22 mouse cellular contexts compared by ENCODE assay signal in the genomic region with DNA sequence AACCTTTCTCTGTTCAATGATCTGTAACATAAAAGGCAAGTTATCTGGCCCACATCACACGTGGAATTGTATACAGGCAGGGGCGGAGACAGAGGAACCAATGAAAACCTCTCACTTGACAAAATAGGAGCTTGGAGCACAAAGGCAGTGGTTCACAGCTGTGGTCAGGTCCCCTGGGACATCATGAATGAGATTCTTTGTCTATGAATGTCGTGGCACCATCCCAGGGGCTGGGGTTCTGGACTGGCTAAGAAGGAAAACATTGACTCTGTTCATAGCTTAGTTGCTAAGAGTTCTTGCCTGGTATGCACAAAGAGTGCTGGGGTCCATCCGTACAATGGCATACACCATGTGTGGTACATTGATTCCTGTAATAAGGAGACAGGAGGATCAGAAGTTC. TPM values are rescaled to one million over a fixed set of nuclear protein-coding genes. Genes with fewer than 3 reads are reported as not detected.
DNase-seq lines count a peak whose midpoint lies in the region; ATAC-seq and TF ChIP-seq lines count a peak whose summit lies in the region.
"Had no signal": no experiment of that assay in that cellular context is flagged by ENCODE, and none has a peak within 500 bp of the region (broad histone marks: within the 10 kb centered on the region; RNA-seq: fewer than 3 reads in every experiment).

No protein-coding gene starts in this region.

- no peak for ATAC-seq in midbrain, postnatal 0 days (ENCODE audit: low FRiP score)
- no peak for ATAC-seq in midbrain, embryonic 13.5 days
- ATAC-seq: forebrain, embryonic 13.5 days; intestine, postnatal 0 days; lung, postnatal 0 days had no signal

- no peak overlapping the region for H3K9ac ChIP-seq in midbrain, postnatal 0 days (replicated peaks; ENCODE audit: low read length, poor library complexity, severe bottlenecking)
- no peak overlapping the region for H3K9ac ChIP-seq in midbrain, embryonic 13.5 days (replicated peaks)
- H3K9ac ChIP-seq: embryonic facial prominence, embryonic 13.5 days; forebrain, embryonic 13.5 days; kidney, embryonic 15.5 days; midbrain, embryonic 12.5 days; neural tube, embryonic 12.5 days had no signal

- DNase-seq in heart, adult 18-20 months, result peak; percentile 42
- DNase-seq in heart, postnatal 25 days (ENCODE audit: low spot score), result no peak
- peak; percentile 27 for DNase-seq in midbrain, postnatal 0 days (ENCODE audit: low spot score)
- peak; percentile 28 for DNase-seq in adipocyte (ENCODE audit: low spot score)
- peak; percentile 30 for DNase-seq in mesoderm, embryonic 11.5 days (ENCODE audit: low read depth, low spot score)
- no peak for DNase-seq in urinary bladder, postnatal 14 days (ENCODE audit: low spot score)
- DNase-seq in yolk sac, embryonic 10.5 days (ENCODE audit: low spot score), result no peak
- DNase-seq: adrenal gland, postnatal 36 days; cerebellum, adult 11-12 months; gastrocnemius, postnatal 36 days; retina, postnatal 1 day; right cerebral cortex, postnatal 4 days; thymus, postnatal 14 days had no signal

- H3K4me2 ChIP-seq in midbrain, postnatal 0 days (ENCODE audit: low read depth, low read length, poor library complexity, severe bottlenecking), result no peak overlapping the region
- H3K4me2 ChIP-seq in midbrain, embryonic 13.5 days (replicated peaks), result no peak overlapping the region
- H3K4me2 ChIP-seq: embryonic facial prominence, embryonic 13.5 days; forebrain, embryonic 13.5 days; kidney, embryonic 15.5 days; midbrain, embryonic 12.5 days; neural tube, embryonic 12.5 days had no signal

- H3K27me3 ChIP-seq in midbrain, postnatal 0 days (ENCODE audit: insufficient read depth, low read length), result no peaks in the 10 kb centered on the region
- H3K27me3 ChIP-seq in midbrain, embryonic 13.5 days, result no peaks in the 10 kb centered on the region
- H3K27me3 ChIP-seq: embryonic facial prominence, embryonic 13.5 days; forebrain, embryonic 13.5 days; kidney, embryonic 15.5 days; midbrain, embryonic 12.5 days; neural tube, embryonic 12.5 days had no signal

- H3K9me3 ChIP-seq in midbrain, postnatal 0 days (ENCODE audit: low read length), result no peaks in the 10 kb centered on the region
- H3K9me3 ChIP-seq in midbrain, embryonic 13.5 days, result peaks cover 5% of the 10 kb centered on the region; the same call in 1 of the 2 replicates
- H3K9me3 ChIP-seq: embryonic facial prominence, embryonic 13.5 days; forebrain, embryonic 13.5 days; kidney, embryonic 15.5 days had no signal

- H3K4me1 ChIP-seq in midbrain, postnatal 0 days (ENCODE audit: insufficient read depth, low read length), result no peaks in the 10 kb centered on the region
- no peaks in the 10 kb centered on the region for H3K4me1 ChIP-seq in midbrain, embryonic 13.5 days (replicated peaks)
- H3K4me1 ChIP-seq: embryonic facial prominence, embryonic 13.5 days; forebrain, embryonic 13.5 days; kidney, embryonic 15.5 days; midbrain, embryonic 12.5 days; neural tube, embryonic 12.5 days had no signal

- no peak overlapping the region for H3K4me3 ChIP-seq in midbrain, postnatal 0 days (ENCODE audit: low read depth, low read length)
- H3K4me3 ChIP-seq in midbrain, embryonic 13.5 days (replicated peaks), result no peak overlapping the region
- H3K4me3 ChIP-seq: embryonic facial prominence, embryonic 13.5 days; forebrain, embryonic 13.5 days; kidney, embryonic 15.5 days; midbrain, embryonic 12.5 days; neural tube, embryonic 12.5 days had no signal

- intact Hi-C loops in heart, postnatal 25 days (cut with DNase I), result loop anchor here (5.0 kb wide), 1 partner anchor 34 kb away; no protein-coding TSS in a partner anchor

- 47% methylated on average over 4 of the region's 4 CpGs for WGBS in midbrain, postnatal 0 days
- WGBS in midbrain, embryonic 13.5 days, result 60% methylated on average over 4 of the region's 4 CpGs

- H3K36me3 ChIP-seq in midbrain, postnatal 0 days (ENCODE audit: insufficient read depth, low read length), result no peaks in the 10 kb centered on the region
- H3K36me3 ChIP-seq in midbrain, embryonic 13.5 days, result no peaks in the 10 kb centered on the region
- H3K36me3 ChIP-seq: embryonic facial prominence, embryonic 13.5 days; kidney, embryonic 15.5 days; midbrain, embryonic 12.5 days; neural tube, embryonic 12.5 days had no signal

- TF ChIP-seq CTCF in midbrain, postnatal 0 days (IDR thresholded peaks at IDR 0.05), result no peak

- no peak overlapping the region for H3K27ac ChIP-seq in midbrain, postnatal 0 days (ENCODE audit: low read depth, low read length)
- no peak overlapping the region for H3K27ac ChIP-seq in midbrain, embryonic 13.5 days
- H3K27ac ChIP-seq: embryonic facial prominence, embryonic 13.5 days; forebrain, embryonic 13.5 days; kidney, embryonic 15.5 days; macrophage; midbrain, embryonic 12.5 days; neural tube, embryonic 12.5 days had no signal

RNA-seq across cellular contexts. Expression of gene Smox, which starts 28.3 kb away (rescaled TPM):
- 10 to 100 TPM; 19.4 to 23.3 TPM for total RNA-seq in heart, adult 18-20 months (2021)
- 10 to 100 TPM; 27.4 to 30.6 TPM for total RNA-seq in heart, postnatal 25 days (2021)
- total RNA-seq in midbrain, postnatal 0 days (2014; rRNA removed), result 77.6 and 84.2 TPM in 2 replicates
- polyA plus RNA-seq in midbrain, postnatal 0 days (2015; fragmentation: Nextera tagmentation; extraction: Ambion mirVana), result 65.6 and 73.6 TPM in 2 replicates
- 45.5 and 46.5 TPM in 2 replicates for polyA plus RNA-seq in midbrain, embryonic 13.5 days (2015; fragmentation: Nextera tagmentation; extraction: Ambion mirVana)

Comparison
In these comparisons a context has a peak if more than half of its experiments do, and no peak if none do; other contexts are left out.
1. DNase-seq: peak in heart, adult 18-20 months (2 of 2), midbrain, postnatal 0 days (single experiment), adipocyte (single experiment) and mesoderm, embryonic 11.5 days (single experiment); none in heart, postnatal 25 days (single experiment), urinary bladder, postnatal 14 days (single experiment) and yolk sac, embryonic 10.5 days (single experiment).